Mouse (Mus musculus): ENCODE measurements around the gene Rtn4rl1.

The Rtn4rl1 gene

GRCm38 (mm10) chr11:75190371-75190724, 3.2 kb upstream of the Rtn4rl1 start:
- DNase-seq = peak; percentile 79

- DNase-seq = no peak
Observed at GRCm38 (mm10) chr11:75190905-75191441, 2.6 kb upstream of the Rtn4rl1 start, which contains the start of gene Dph1. Dph1 (minus strand) TSS chr11:75191241.

GRCm38 (mm10) chr11:75191841-75192240, 1.7 kb upstream of the Rtn4rl1 start:
- DNase-seq = no peak

GRCm38 (mm10) chr11:75192336-75193214, 1.0 kb upstream of the Rtn4rl1 start:
- peak; percentile 71 for DNase-seq

GRCm38 (mm10) chr11:75194121-75194849, 702 bp downstream of the Rtn4rl1 start:
- DNase-seq = peak; percentile 58

- DNase-seq = peak; percentile 53
Observed at GRCm38 (mm10) chr11:75194850-75195461, 1.4 kb downstream of the Rtn4rl1 start.

GRCm38 (mm10) chr11:75196131-75196530, 2.5 kb downstream of the Rtn4rl1 start:
- no peak for DNase-seq

- DNase-seq = no peak
Observed at GRCm38 (mm10) chr11:75197956-75198355, 4.4 kb downstream of the Rtn4rl1 start.

GRCm38 (mm10) chr11:75198792-75199191, 5.2 kb downstream of the Rtn4rl1 start:
- no peak for DNase-seq

- DNase-seq = no peak
Observed at GRCm38 (mm10) chr11:75199951-75200350, 6.4 kb downstream of the Rtn4rl1 start.

GRCm38 (mm10) chr11:75200935-75201334, 7.4 kb downstream of the Rtn4rl1 start:
- no peak for DNase-seq

- DNase-seq = no peak
Observed at GRCm38 (mm10) chr11:75201721-75202120, 8.1 kb downstream of the Rtn4rl1 start.

- DNase-seq = no peak
Observed at GRCm38 (mm10) chr11:75203926-75204325, 10.3 kb downstream of the Rtn4rl1 start.

- peak; percentile 22 for DNase-seq
Observed at GRCm38 (mm10) chr11:75204472-75204871, 10.9 kb downstream of the Rtn4rl1 start.

- DNase-seq = no peak
Observed at GRCm38 (mm10) chr11:75206347-75206746, 12.8 kb downstream of the Rtn4rl1 start.

GRCm38 (mm10) chr11:75209363-75209762, 15.8 kb downstream of the Rtn4rl1 start:
- no peak for DNase-seq

GRCm38 (mm10) chr11:75210093-75210492, 16.5 kb downstream of the Rtn4rl1 start:
- no peak for DNase-seq

GRCm38 (mm10) chr11:75210755-75211154, 17.2 kb downstream of the Rtn4rl1 start:
- DNase-seq = no peak

GRCm38 (mm10) chr11:75212031-75212667, 18.6 kb downstream of the Rtn4rl1 start:
- no peak for DNase-seq

GRCm38 (mm10) chr11:75212876-75213275, 19.3 kb downstream of the Rtn4rl1 start:
- no peak for DNase-seq

- peak; percentile 29 for DNase-seq
Observed at GRCm38 (mm10) chr11:75213372-75214080, 19.9 kb downstream of the Rtn4rl1 start.
